ENCODE assay signal across 14 mouse cellular contexts in genomic region chr15:102547478-102547877, GRCm38 (mm10). TPM values are rescaled to one million over a fixed set of nuclear protein-coding genes. Genes with fewer than 3 reads are reported as not detected.
DNase-seq lines count a peak whose midpoint lies in the region; ATAC-seq and TF ChIP-seq lines count a peak whose summit lies in the region.
"Had no signal": no experiment of that assay in that cellular context is flagged by ENCODE, and none has a peak within 500 bp of the region (broad histone marks: within the 10 kb centered on the region; RNA-seq: fewer than 3 reads in every experiment).

No protein-coding gene starts in this region.

- H3K27ac ChIP-seq in gastrocnemius, adult 2 months = peak overlapping the region; percentile 38; the same call in 1 of the 2 replicates
- no peak overlapping the region for H3K27ac ChIP-seq in midbrain, embryonic 14.5 days (replicated peaks; ENCODE audit: low read depth, low read length)
- H3K27ac ChIP-seq in midbrain, embryonic 11.5 days (ENCODE audit: low read depth, low read length) = no peak overlapping the region
- H3K27ac ChIP-seq in hindbrain, postnatal 0 days = peak overlapping the region; percentile 77
- H3K27ac ChIP-seq: midbrain, embryonic 13.5 days had no signal

- 0 out of 2 replicates have a peak, but pooled peaks cover 5% of the 10 kb centered on the region for H3K4me1 ChIP-seq in midbrain, embryonic 14.5 days (ENCODE audit: control insufficient read depth, insufficient read depth, low read length)
- no peaks in the 10 kb centered on the region for H3K4me1 ChIP-seq in midbrain, embryonic 11.5 days (ENCODE audit: control insufficient read depth, insufficient read depth, low read length)
- peaks cover 10% of the 10 kb centered on the region for H3K4me1 ChIP-seq in hindbrain, postnatal 0 days (ENCODE audit: insufficient read depth, low read length)
- H3K4me1 ChIP-seq: midbrain, embryonic 13.5 days had no signal

- TF ChIP-seq CTCF in gastrocnemius, adult 2 months (IDR thresholded peaks at IDR 0.05) = no peak
- no peak for TF ChIP-seq CTCF in hindbrain, postnatal 0 days (IDR thresholded peaks at IDR 0.05; ENCODE audit: low read depth)

- intact Hi-C loops in gastrocnemius, adult 2 months (cut with DNase I) = no loop called here

- H3K9me3 ChIP-seq in midbrain, embryonic 14.5 days (ENCODE audit: control insufficient read depth, low read length) = no peaks in the 10 kb centered on the region
- H3K9me3 ChIP-seq in midbrain, embryonic 11.5 days (ENCODE audit: control insufficient read depth, low read length) = no peaks in the 10 kb centered on the region
- H3K9me3 ChIP-seq in hindbrain, postnatal 0 days (ENCODE audit: low read length) = no peaks in the 10 kb centered on the region
- H3K9me3 ChIP-seq: midbrain, embryonic 13.5 days had no signal

- DNase-seq in gastrocnemius, adult 2 months = no peak
- DNase-seq in gastrocnemius, postnatal 10 days = no peak
- DNase-seq in midbrain, embryonic 14.5 days = peak; percentile 32
- no peak for DNase-seq in midbrain, embryonic 11.5 days (ENCODE audit: low spot score, missing footprints)
- peak; percentile 85 to 93 for DNase-seq in cerebellum, postnatal 36 days
- DNase-seq in hindbrain, postnatal 0 days (ENCODE audit: low spot score) = peak; percentile 89
- DNase-seq in gastrocnemius, postnatal 4 days (ENCODE audit: low spot score in 2 of 2) = no peak
- no peak for DNase-seq in ovary, postnatal 14 days (ENCODE audit: low spot score)
- DNase-seq: liver, postnatal 0 days; retina, postnatal 1 day had no signal

- no peak; the same call in 1 of the 2 replicates for ATAC-seq in midbrain, embryonic 14.5 days (ENCODE audit: low FRiP score, low TSS enrichment)
- no peak for ATAC-seq in midbrain, embryonic 11.5 days (ENCODE audit: low FRiP score)
- peak; percentile 84 for ATAC-seq in hindbrain, postnatal 0 days
- ATAC-seq: liver, postnatal 0 days; midbrain, embryonic 13.5 days had no signal

- no peaks in the 10 kb centered on the region for H3K27me3 ChIP-seq in midbrain, embryonic 14.5 days (ENCODE audit: control insufficient read depth, insufficient read depth, low read length)
- H3K27me3 ChIP-seq in midbrain, embryonic 11.5 days (ENCODE audit: control insufficient read depth, insufficient read depth, low read length) = no peaks in the 10 kb centered on the region
- no peaks in the 10 kb centered on the region for H3K27me3 ChIP-seq in hindbrain, postnatal 0 days (ENCODE audit: insufficient read depth, low read length)
- H3K27me3 ChIP-seq: midbrain, embryonic 13.5 days had no signal

- 93% methylated on average over 3 of the region's 3 CpGs for WGBS in midbrain, embryonic 14.5 days
- 96% methylated on average over 3 of the region's 3 CpGs for WGBS in midbrain, embryonic 11.5 days
- 50% methylated on average over 3 of the region's 3 CpGs for WGBS in hindbrain, postnatal 0 days

- peaks cover 46% of the 10 kb centered on the region for H3K36me3 ChIP-seq in midbrain, embryonic 14.5 days (ENCODE audit: control insufficient read depth, insufficient read depth, low read length)
- H3K36me3 ChIP-seq in midbrain, embryonic 11.5 days (ENCODE audit: control insufficient read depth, insufficient read depth, low read length) = no peaks in the 10 kb centered on the region; the same call in 1 of the 2 replicates
- peaks cover 23% of the 10 kb centered on the region; the same call in 1 of the 2 replicates for H3K36me3 ChIP-seq in hindbrain, postnatal 0 days (ENCODE audit: insufficient read depth, low read length)

- no peak overlapping the region for H3K4me3 ChIP-seq in gastrocnemius, adult 2 months
- H3K4me3 ChIP-seq in midbrain, embryonic 14.5 days (replicated peaks; ENCODE audit: low read depth, low read length) = no peak overlapping the region
- no peak overlapping the region for H3K4me3 ChIP-seq in midbrain, embryonic 11.5 days (ENCODE audit: low read depth, low read length)
- no peak overlapping the region for H3K4me3 ChIP-seq in hindbrain, postnatal 0 days (ENCODE audit: low read length)
- H3K4me3 ChIP-seq: midbrain, embryonic 13.5 days had no signal

- H3K9ac ChIP-seq in midbrain, embryonic 14.5 days (replicated peaks; ENCODE audit: low read length) = no peak overlapping the region
- no peak overlapping the region for H3K9ac ChIP-seq in midbrain, embryonic 11.5 days (ENCODE audit: low read length)
- H3K9ac ChIP-seq in hindbrain, postnatal 0 days (replicated peaks; ENCODE audit: low read length) = no peak overlapping the region
- H3K9ac ChIP-seq: liver, postnatal 0 days; midbrain, embryonic 13.5 days had no signal

- no peak overlapping the region for H3K4me2 ChIP-seq in midbrain, embryonic 14.5 days (ENCODE audit: low read length)
- no peak overlapping the region for H3K4me2 ChIP-seq in midbrain, embryonic 11.5 days
- no peak overlapping the region for H3K4me2 ChIP-seq in hindbrain, postnatal 0 days (ENCODE audit: low read depth, low read length)
- H3K4me2 ChIP-seq: midbrain, embryonic 13.5 days had no signal

RNA-seq across cellular contexts. Expression of gene Npff, which starts 22.7 kb away (rescaled TPM):
- total RNA-seq in gastrocnemius, adult 2 months (2021) = 1 to 10 TPM; 2.6 TPM
- 1 to 10 TPM; 1.2 to 3.4 TPM for total RNA-seq in gastrocnemius, postnatal 10 days (2021)
- polyA plus RNA-seq in midbrain, embryonic 14.5 days (2014; fragmentation: Nextera tagmentation; extraction: Ambion mirVana) = 1.3 and 2.7 TPM in 2 replicates
- polyA plus RNA-seq in midbrain, embryonic 11.5 days (2014; fragmentation: Nextera tagmentation; extraction: Ambion mirVana) = 0.98 and 1.9 TPM in 2 replicates
- total RNA-seq in hindbrain, postnatal 0 days (2014; rRNA removed) = 4.6 and 13.9 TPM in 2 replicates
- polyA plus RNA-seq in hindbrain, postnatal 0 days (2015; fragmentation: Nextera tagmentation; extraction: Ambion mirVana) = 3.1 and 5.4 TPM in 2 replicates
- total RNA-seq in gastrocnemius, postnatal 4 days (2021) = 1 to 10 TPM; 3.4 to 4.9 TPM

RNA-seq across cellular contexts. Expression of gene Tarbp2, which starts 29.5 kb away (rescaled TPM):
- total RNA-seq in gastrocnemius, adult 2 months (2021) = 10 to 100 TPM; 33.0 to 37.0 TPM
- total RNA-seq in gastrocnemius, postnatal 10 days (2021) = 10 to 100 TPM; 45.7 to 49.2 TPM
- 76.3 and 90.7 TPM in 2 replicates for polyA plus RNA-seq in midbrain, embryonic 14.5 days (2014; fragmentation: Nextera tagmentation; extraction: Ambion mirVana)
- 91.2 and 96.6 TPM in 2 replicates for polyA plus RNA-seq in midbrain, embryonic 11.5 days (2014; fragmentation: Nextera tagmentation; extraction: Ambion mirVana)
- total RNA-seq in hindbrain, postnatal 0 days (2014; rRNA removed) = 69.9 and 91.1 TPM in 2 replicates
- 97.2 and 99.5 TPM in 2 replicates for polyA plus RNA-seq in hindbrain, postnatal 0 days (2015; fragmentation: Nextera tagmentation; extraction: Ambion mirVana)
- total RNA-seq in gastrocnemius, postnatal 4 days (2021) = 10 to 100 TPM; 54.7 to 56.9 TPM

RNA-seq across cellular contexts. Expression of gene Map3k12, which starts 30.6 kb away (rescaled TPM):
- 1 to 10 TPM; 1.3 to 1.6 TPM for total RNA-seq in gastrocnemius, adult 2 months (2021)
- 1 to 10 TPM; 3.8 to 4.9 TPM for total RNA-seq in gastrocnemius, postnatal 10 days (2021)
- polyA plus RNA-seq in midbrain, embryonic 14.5 days (2014; fragmentation: Nextera tagmentation; extraction: Ambion mirVana) = 44.2 and 47.9 TPM in 2 replicates
- polyA plus RNA-seq in midbrain, embryonic 11.5 days (2014; fragmentation: Nextera tagmentation; extraction: Ambion mirVana) = 16.4 and 19.7 TPM in 2 replicates
- total RNA-seq in hindbrain, postnatal 0 days (2014; rRNA removed) = 68.2 and 86.1 TPM in 2 replicates
- polyA plus RNA-seq in hindbrain, postnatal 0 days (2015; fragmentation: Nextera tagmentation; extraction: Ambion mirVana) = 41.2 and 42.0 TPM in 2 replicates
- total RNA-seq in gastrocnemius, postnatal 4 days (2021) = 1 to 10 TPM; 6.1 to 6.3 TPM

RNA-seq across cellular contexts. Expression of gene Gm10337, which starts 44.0 kb away (rescaled TPM):
- total RNA-seq in gastrocnemius, adult 2 months (2021) = not detected
- not detected for total RNA-seq in gastrocnemius, postnatal 10 days (2021)
- polyA plus RNA-seq in midbrain, embryonic 14.5 days (2014; fragmentation: Nextera tagmentation; extraction: Ambion mirVana) = 9.6 TPM in 1 of 2 replicates, not detected in the other
- 6.7 TPM in 1 of 2 replicates, not detected in the other for polyA plus RNA-seq in midbrain, embryonic 11.5 days (2014; fragmentation: Nextera tagmentation; extraction: Ambion mirVana)
- total RNA-seq in hindbrain, postnatal 0 days (2014; rRNA removed) = not detected in 2 replicates
- polyA plus RNA-seq in hindbrain, postnatal 0 days (2015; fragmentation: Nextera tagmentation; extraction: Ambion mirVana) = 2.7 and 7.3 TPM in 2 replicates
- total RNA-seq in gastrocnemius, postnatal 4 days (2021) = 1 to 10 TPM in 1 of 2 experiments, not detected in 1; 7.6 TPM
- total RNA-seq: hematopoietic stem cell, adult 5-6 weeks had no signal
- polyA plus RNA-seq: C2C12; liver, postnatal 0 days; stomach, embryonic 16.5 days had no signal

Comparison
In these comparisons a context has a peak if more than half of its experiments do, and no peak if none do; other contexts are left out.
1. DNase-seq: peak in midbrain, embryonic 14.5 days (single experiment), cerebellum, postnatal 36 days (2 of 2) and hindbrain, postnatal 0 days (single experiment); none in gastrocnemius, adult 2 months (single experiment), gastrocnemius, postnatal 10 days (single experiment), midbrain, embryonic 11.5 days (single experiment), gastrocnemius, postnatal 4 days (0 of 2) and ovary, postnatal 14 days (single experiment).
2. H3K27ac ChIP-seq: peak in gastrocnemius, adult 2 months (single experiment) and hindbrain, postnatal 0 days (single experiment); none in midbrain, embryonic 14.5 days (single experiment) and midbrain, embryonic 11.5 days (single experiment).